Mouse (Mus musculus) bone marrow macrophage, adult 2 months (primary cell): Measurements from ENCODE around the gene Mfsd4b1. TPM values are rescaled to one million over a fixed set of nuclear protein-coding genes. Genes with fewer than 3 reads are reported as not detected.
"Not testable (repeated sequence)": the region's sequence is repeated elsewhere in the genome, so short reads cannot be mapped to it uniquely, and the experiment has no call there.

Experiments used
- H3K27ac ChIP-seq: 2 replicates; pipeline ENCODE4 v1.5.1; 2012; ENCODE audit warnings: low read depth, low read length; ENCODE audit not compliant: insufficient read depth
- H3K4me1 ChIP-seq: 2 replicates; pipeline ENCODE4 v1.6.1; 2012; ENCODE audit warnings: low read length; ENCODE audit not compliant: control insufficient read depth, insufficient read depth
- H3K4me3 ChIP-seq: 2 replicates; pipeline ENCODE4 v1.5.1; 2012; ENCODE audit warnings: mild to moderate bottlenecking, low read length, moderate library complexity; ENCODE audit not compliant: insufficient read depth
- CTCF ChIP-seq: IDR thresholded peaks from 2 replicates; pipeline ENCODE4 v1.5.1; 2012; ENCODE audit warnings: low read depth, mild to moderate bottlenecking, low read length, moderate library complexity
- POLR2A ChIP-seq: IDR thresholded peaks from 2 replicates; pipeline ENCODE4 v1.6.1; 2012; ENCODE audit warnings: mild to moderate bottlenecking, low read depth, low read length, borderline replicate concordance
- polyA plus RNA-seq: library from polyadenylated mRNA; stranded (reverse); fragments of >200 nt; gene quantifications from 2 replicates; pipeline ENCODE4 v1.2.4, GENCODE M21; 2012; ENCODE audit not compliant: missing spikeins, insufficient read depth, insufficient read length

The Mfsd4b1 gene
- polyA plus RNA-seq, 1 experiment, result not detected

DNA sequence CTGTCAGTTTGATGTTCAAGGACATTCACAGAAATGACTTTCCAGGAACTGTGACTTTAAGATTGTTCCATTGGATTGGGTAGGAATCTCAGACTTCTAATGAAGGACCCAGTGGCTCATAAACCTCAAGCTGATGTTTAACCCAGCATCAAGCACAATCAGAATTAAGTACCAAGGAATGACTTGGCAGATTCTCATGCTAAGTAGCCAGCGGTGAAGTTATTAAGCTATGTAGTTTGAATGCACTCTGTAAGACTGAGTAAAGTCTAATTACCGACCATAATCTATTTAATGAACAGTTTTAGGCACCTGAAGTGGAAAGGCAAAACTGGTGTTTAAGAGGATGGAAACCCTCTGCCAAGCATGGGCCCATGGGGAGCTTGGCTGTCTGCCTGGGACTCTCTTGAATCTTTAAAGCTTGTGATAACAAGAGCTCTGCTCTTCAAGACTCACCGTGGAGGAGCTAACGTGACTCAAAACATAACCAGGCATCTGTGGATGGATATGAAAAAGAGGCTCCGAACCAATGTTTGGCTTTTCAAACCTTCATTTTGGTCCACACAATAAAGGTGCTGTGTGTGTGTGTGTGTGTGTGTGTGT lies 6.7 kb downstream of the Mfsd4b1 start:
- H3K4me1 ChIP-seq, result peaks cover 26% of the 10 kb centered on the region
- no peak overlapping the region for H3K4me3 ChIP-seq
- TF ChIP-seq POLR2A (no peak), CTCF (no peak)
- no peak overlapping the region for H3K27ac ChIP-seq

DNA sequence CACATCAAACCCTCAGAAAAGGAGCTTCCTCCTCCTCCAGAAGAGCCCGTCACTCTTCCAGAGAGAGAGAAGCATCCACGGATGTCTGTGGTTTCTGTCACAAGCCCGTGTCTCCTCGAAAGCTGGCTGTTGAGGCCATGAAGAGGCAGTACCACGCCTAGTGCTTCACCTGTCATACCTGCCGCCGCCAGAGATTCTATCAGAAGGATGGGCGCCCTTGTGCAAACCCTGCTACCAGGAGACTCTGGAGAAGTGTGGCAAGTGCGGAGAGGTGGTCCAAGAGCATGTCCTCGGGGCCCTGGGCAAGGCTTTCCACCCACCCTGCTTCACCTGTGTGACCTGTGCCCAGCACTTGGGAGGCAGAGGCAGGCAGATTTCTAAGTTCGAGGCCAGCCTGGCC lies 15.5 kb downstream of the Mfsd4b1 start:
- TF ChIP-seq CTCF, result no peak
- TF ChIP-seq POLR2A, result no peak
- no peaks in the 10 kb centered on the region for H3K4me1 ChIP-seq
- H3K27ac ChIP-seq, result no peak overlapping the region
- H3K4me3 ChIP-seq, result no peak overlapping the region

DNA sequence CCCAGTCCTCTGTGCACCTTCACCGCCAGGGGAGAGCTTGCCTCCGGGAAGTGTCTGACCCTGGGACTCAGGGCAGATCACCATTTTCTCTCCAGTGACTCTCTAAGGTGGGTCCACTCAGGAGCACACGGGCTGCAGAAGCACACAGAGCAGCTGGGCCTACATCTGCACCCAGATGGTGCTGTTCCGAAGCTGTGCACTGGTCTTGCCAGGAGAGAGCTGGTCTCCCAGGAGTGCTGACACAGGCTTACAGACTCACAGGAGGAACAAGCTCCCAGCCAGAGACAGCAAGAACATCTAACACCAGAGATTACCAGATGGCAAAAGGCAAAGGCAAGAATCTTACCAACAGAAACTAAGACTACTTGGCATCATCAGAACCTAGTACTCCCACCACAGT lies 16.2 kb downstream of the Mfsd4b1 start:
- H3K4me3 ChIP-seq, H3K27ac ChIP-seq, H3K4me1 ChIP-seq: not testable (repeated sequence)

DNA sequence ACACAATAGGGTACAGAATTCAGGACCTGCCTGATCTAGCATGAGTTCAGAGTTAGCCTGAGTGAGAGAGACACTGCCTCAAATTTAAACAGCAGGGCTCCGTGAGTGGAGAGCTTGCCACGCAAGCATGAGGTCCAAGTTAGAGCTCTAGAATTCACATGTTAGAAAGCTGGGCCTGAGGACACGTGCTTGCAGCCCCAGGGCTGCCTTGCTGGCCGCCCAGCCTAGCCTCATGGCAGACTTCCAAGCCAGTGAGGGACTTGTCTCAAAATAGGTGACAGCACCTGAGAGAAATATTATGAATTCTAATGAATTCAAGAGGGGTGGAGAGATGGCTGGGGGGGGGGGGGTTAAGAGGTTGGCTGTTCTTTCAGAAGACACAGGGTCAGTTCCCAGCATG lies 17.1 kb downstream of the Mfsd4b1 start:
- Histone ChIP-seq H3K4me1 (no peaks in the 10 kb centered on the region), H3K27ac (no peak overlapping the region), H3K4me3 (no peak overlapping the region)
- TF ChIP-seq CTCF (no peak), POLR2A (no peak)

DNA sequence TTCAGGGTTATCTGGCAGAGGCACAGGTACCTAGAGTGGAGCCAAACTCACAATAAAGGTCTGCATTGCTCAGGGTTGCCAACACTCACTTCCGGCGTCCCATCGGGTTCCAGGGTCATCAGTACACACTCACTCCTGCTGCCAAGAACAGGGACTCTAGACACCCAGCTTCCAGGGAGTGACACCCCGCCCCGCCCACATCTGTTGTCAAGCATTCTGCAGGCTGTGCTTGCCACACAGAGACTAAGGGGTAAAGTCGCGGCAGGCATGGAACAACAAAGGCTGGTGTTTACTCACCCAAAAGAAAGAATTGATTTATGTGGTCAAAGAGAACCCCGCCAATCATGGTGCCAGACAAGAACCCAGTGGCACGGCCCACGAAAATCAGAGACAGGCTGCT lies 18.1 kb downstream of the Mfsd4b1 start:
- no peak for TF ChIP-seq POLR2A
- no peak for TF ChIP-seq CTCF
- Histone ChIP-seq H3K4me1 (no peaks in the 10 kb centered on the region), H3K27ac (no peak overlapping the region), H3K4me3 (no peak overlapping the region)

DNA sequence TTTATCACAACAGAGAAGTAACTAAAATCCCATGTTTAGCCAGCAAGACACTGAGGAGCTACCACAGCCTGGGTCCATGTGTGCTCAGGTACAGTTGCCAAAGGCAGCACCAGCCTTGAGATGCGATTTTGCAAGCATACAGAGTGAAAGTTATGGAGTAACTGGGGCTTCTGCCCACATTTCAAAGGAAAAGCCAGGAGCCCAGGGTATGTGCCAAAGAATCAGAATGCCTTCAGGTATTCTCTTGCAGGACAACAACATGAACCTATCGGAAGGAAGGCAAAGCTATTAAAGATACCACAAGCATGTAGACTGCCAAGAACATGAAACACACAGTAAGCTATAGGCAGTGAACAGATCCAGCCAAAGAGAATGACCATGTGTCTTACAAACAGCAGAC lies 24.3 kb downstream of the Mfsd4b1 start:
- Histone ChIP-seq H3K4me3 (no peak overlapping the region), H3K4me1 (no peaks in the 10 kb centered on the region), H3K27ac (no peak overlapping the region)
- no peak for TF ChIP-seq CTCF
- no peak for TF ChIP-seq POLR2A

DNA sequence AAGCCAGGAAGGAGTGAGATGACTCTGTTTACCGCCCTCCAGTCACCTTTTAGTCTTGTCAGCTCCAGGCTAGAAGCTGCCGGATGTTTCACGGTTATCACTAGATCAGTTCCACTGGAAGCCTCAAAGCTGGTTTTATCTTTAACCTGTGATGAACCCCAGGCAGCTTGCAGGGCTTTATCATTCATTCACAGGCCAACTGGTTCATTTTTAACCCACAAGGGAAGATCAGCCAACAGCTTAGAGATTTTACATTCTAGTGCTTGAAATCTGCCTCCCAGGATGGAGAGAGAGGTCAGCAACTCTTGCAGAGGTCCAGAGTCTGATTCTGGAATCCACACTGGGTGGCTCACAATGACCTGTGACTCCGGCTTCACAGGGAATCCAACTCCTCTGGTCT lies 33.9 kb downstream of the Mfsd4b1 start:
- Histone ChIP-seq H3K4me1 (no peaks in the 10 kb centered on the region), H3K27ac (no peak overlapping the region), H3K4me3 (no peak overlapping the region)
- TF ChIP-seq CTCF (no peak), POLR2A (no peak)

DNA sequence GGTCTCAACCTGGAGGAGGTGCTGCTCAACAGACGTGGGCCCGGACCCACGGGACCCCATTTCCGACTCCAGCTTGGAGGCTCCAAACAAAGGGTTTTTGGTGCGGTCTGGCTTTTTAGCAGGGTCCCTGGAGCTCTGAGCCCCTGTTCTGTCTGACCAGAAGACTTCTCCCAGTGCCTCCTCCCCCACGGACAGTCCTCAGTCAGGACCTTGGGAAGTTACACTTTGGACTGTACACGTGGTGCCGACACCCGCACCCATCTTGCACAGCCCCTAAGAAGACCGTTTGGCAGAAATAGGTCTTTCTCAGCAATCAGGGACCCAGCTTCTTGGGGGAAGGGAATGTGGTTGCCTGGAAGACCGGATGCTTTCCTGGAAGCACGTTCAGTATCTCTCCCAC lies 38.6 kb downstream of the Mfsd4b1 start, which contains the start of gene Mfsd4b5:
Gene Mfsd4b5 (minus strand): TSS at position 181 of the 400 bp plus-strand sequence.
- no peaks in the 10 kb centered on the region for H3K4me1 ChIP-seq
- H3K4me3 ChIP-seq, result no peak within 1 kb of the TSS
- no peak for TF ChIP-seq POLR2A
- no peak for TF ChIP-seq CTCF
- H3K27ac ChIP-seq, result no peak within 1 kb of the TSS

DNA sequence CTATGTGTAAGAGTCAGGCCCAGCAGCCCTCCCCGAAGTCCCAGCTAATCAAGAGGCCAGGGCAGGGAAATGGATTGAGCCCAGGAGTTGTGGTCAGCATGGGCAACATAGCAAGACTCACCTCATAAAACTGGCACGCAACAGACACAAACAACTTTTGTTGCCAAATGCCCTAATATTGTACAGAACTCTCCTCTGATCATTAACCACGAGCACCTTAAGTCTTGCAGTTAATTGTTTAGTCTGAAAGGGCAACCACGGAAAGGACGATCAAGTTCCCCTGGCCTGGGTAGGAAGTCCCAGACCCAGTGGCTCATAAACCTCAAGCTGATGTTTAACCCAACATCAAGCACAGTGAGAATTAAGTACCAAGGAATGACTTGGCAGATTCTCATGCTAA lies 42.5 kb downstream of the Mfsd4b1 start:
- Histone ChIP-seq H3K4me1 (no peaks in the 10 kb centered on the region), H3K4me3 (no peak overlapping the region), H3K27ac (no peak overlapping the region)
- TF ChIP-seq POLR2A, result no peak
- TF ChIP-seq CTCF, result no peak

DNA sequence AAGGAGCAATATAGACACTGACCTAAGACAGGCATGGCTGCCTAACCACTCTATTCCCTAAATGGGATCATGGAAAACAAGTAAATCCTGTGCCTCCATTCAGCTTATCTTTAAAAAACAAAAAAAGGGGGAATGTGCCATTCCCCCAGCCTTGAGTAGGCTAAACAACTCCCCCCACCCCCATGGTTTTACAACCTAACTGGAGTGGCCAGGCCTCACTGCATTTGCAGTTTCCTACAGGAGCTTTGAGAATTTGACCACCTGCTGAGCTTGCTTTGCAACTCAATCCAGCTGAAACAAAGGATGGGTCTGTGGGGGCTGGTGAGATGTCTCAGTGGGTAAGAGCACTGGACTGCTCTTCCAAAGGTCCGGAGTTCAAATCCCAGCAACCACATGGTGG lies 46.8 kb downstream of the Mfsd4b1 start:
- TF ChIP-seq POLR2A (no peak), CTCF (no peak)
- H3K4me1 ChIP-seq, result no peaks in the 10 kb centered on the region
- no peak overlapping the region for H3K27ac ChIP-seq
- H3K4me3 ChIP-seq, result no peak overlapping the region

DNA sequence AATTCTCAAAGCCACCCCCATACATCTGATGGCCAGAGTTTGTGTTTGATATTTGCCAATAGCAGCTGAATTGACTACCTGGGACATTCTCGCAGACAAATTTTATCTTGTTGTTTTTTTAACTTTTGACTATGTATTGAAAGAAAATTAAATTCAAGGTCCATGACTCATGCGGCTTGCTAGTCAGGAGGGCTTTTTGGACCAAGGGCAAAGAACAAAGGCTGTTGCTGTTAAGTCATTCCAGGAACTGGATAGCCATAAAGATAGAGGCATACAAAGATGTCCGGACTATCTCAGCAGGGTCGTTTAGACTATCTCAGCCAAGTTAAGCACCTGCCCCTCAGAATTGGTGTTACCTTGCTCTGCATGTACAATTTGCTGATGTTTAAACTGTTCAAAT lies 47.7 kb downstream of the Mfsd4b1 start:
- no peak overlapping the region for H3K4me3 ChIP-seq
- H3K4me1 ChIP-seq, result no peaks in the 10 kb centered on the region
- H3K27ac ChIP-seq, result no peak overlapping the region
- TF ChIP-seq CTCF, result no peak
- TF ChIP-seq POLR2A, result no peak
